Mouse (Mus musculus): ENCODE measurements around the gene S100a11. TPM values are rescaled to one million over a fixed set of nuclear protein-coding genes. Genes with fewer than 3 reads are reported as not detected.

S100a11 gene
- polyA plus RNA-seq (2012): 119 and 171 TPM in 2 replicates

DNA sequence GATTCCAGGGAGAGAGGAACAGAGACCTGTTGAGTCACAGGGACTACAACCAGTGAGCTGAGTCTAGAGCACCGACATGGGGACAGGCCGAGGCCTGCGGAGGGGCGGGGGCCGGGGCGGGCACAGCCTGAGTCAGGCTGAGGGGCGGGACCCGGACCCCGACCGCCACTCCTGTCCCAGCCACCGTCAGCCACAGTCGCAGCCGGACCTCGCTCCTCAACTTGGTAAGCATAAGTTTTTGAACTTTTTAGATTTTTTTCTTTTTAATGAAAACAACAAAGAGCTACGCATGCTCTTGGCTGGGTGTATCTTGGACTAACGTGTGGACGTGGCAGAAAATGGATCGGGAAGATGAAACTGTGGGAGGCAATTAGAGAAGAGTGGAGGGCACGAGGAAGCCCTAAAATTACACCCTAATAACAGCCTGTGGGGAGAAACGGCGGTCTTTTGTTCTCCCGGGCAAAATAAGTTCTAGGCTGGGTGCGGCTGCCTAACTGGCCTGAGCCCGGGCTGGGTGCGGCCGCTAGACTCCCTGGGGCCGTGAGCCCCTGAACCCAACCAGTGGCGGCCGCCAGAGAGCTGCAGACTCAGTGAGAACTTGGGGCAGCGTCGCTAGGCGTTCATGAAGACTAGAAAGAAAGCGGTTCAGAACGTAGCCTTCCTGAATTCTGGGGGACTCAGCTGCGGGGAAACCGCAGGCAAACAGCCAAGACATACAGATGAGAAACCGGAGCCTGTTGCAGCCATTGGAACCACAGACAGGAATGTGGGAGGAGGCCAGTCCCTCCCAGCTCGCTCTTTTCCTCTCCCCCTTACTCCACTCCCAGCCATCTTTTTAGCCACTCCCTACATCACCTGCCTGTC lies at the start of gene S100a11:
TSS of gene S100a11 (plus strand) at position 159 of the 864 bp plus-strand sequence.

DNA sequence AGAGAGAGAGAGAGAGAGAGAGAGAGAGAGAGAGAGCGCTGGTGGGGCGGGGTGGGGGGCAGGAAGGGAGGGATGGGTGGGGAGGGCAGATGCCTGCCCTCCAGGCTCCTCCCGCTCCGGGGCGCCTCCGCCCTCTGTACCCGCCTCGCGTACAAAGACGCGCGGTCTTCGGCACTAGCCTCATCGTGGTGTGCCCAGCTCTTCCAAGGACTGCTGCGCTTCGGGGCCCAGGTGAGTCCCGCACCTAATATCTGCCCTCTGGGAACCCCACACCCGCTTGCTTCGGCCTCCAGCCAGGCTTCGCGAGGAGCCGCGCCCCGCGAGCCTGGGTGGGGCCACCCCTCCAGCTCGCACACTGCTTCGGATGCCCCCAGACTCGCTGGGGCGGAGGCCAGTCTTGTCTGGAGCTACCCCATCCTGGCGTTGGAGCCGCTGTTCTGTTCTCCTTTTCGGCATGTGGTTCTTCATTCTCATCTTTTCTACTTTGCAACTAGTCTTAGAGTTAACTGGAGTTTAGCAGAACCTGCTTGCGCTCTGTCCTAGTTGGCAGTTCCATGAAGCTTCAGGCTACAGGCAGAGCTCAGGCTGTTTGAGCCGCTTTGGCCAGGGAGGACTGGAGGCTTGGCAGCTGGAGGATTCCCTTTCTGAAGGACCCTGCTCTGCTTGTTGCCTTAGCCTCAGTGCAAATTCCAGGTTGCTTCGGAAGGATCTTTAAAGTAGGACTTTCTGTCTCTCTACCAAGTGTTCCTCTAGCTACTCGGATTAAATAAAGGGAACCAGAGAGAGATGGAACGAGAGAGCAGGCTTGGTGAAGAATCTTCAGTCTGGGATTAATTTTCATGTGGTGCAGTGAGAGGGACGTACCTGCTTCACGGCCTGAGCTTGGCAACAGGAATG lies 34.9 kb downstream of the S100a11 start, which contains the start of gene S100a10:
TSS of gene S100a10 (plus strand) at position 100 of the 897 bp plus-strand sequence.

Other genes starting within 250 kb of the S100a11 start
- gene Flg, start 247.0 kb upstream of the S100a11 start, polyA plus RNA-seq (2012): 0.18 TPM in 1 of 2 replicates, not detected in the other
- not detected in 2 replicates for gene Hrnr, start 200.7 kb upstream of the S100a11 start, polyA plus RNA-seq (2012)
- gene Rptn, start 126.8 kb upstream of the S100a11 start, polyA plus RNA-seq (2012): 0.01 TPM in 1 of 2 replicates, not detected in the other
- gene Tchh, start 78.2 kb upstream of the S100a11 start, polyA plus RNA-seq (2012): 0.28 and 0.43 TPM in 2 replicates
- not detected in 2 replicates for gene Tchhl1, start 51.7 kb upstream of the S100a11 start, polyA plus RNA-seq (2012)
- gene S100a10, start 34.6 kb downstream of the S100a11 start, polyA plus RNA-seq (2012): 50.6 and 60.4 TPM in 2 replicates
- gene Tdpoz2, start 132.2 kb downstream of the S100a11 start, polyA plus RNA-seq (2012): not detected in 2 replicates
- gene Tdpoz1, start 155.8 kb downstream of the S100a11 start, polyA plus RNA-seq (2012): not detected in 2 replicates
- not detected in 2 replicates for gene Gm37596, start 172.6 kb downstream of the S100a11 start, polyA plus RNA-seq (2012)